Mouse (Mus musculus) forebrain, embryonic 14.5 days (tissue): ENCODE data around the gene Htr5b. TPM values are rescaled to one million over a fixed set of nuclear protein-coding genes. Genes with fewer than 3 reads are reported as not detected.

Experiments used
- polyA plus RNA-seq: library from polyadenylated mRNA; unstranded; fragments of >200 nt; fragmentation: Nextera tagmentation; extraction: Ambion mirVana; gene quantifications from 2 replicates; pipeline ENCODE4 v1.2.1, GENCODE M21; 2014

The Htr5b gene
- polyA plus RNA-seq, 1 experiment from 2014 or later, result 0.66 TPM

Other genes starting within 250 kb of the Htr5b start
- 23.8 and 31.4 TPM in 2 replicates for gene Insig2, start 195.9 kb downstream of the Htr5b start, polyA plus RNA-seq
- gene Ccdc93, start 97.4 kb downstream of the Htr5b start, polyA plus RNA-seq, result 5.8 and 8.2 TPM in 2 replicates
- 46.7 and 46.9 TPM in 2 replicates for gene Ddx18, start 39.5 kb upstream of the Htr5b start, polyA plus RNA-seq